Mouse (Mus musculus): ENCODE data around the gene Rad54l2. TPM values are rescaled to one million over a fixed set of nuclear protein-coding genes. Genes with fewer than 3 reads are reported as not detected.

Rad54l2 gene
- polyA plus RNA-seq, 1 experiment from 2014 or later, result 2.5 TPM

GRCm38 (mm10) chr9:106716729-106717128 lies 72.3 kb downstream of the Rad54l2 start:
- Histone ChIP-seq H3K4me1 (ENCODE audit: insufficient read depth, low read depth, low read length) (no peaks in the 10 kb centered on the region), H3K36me3 (ENCODE audit: insufficient read depth, low read length) (peaks cover 7% of the 10 kb centered on the region), H3K4me2 (replicated peaks; ENCODE audit: low read depth, low read length) (no peak overlapping the region), H3K9me3 (ENCODE audit: low read length) (no peaks in the 10 kb centered on the region), H3K27me3 (replicated peaks; ENCODE audit: insufficient read depth, low read length) (no peaks in the 10 kb centered on the region), H3K9ac (replicated peaks; ENCODE audit: low read depth) (no peak overlapping the region), H3K4me3 (ENCODE audit: low read depth, low read length) (no peak overlapping the region), H3K27ac (ENCODE audit: low read length) (no peak overlapping the region)
- DNase-seq (ENCODE audit: low spot score) (no peak), ATAC-seq (no peak)
- TF ChIP-seq EP300 (IDR thresholded peaks at IDR 0.05) (no peak), CTCF (IDR thresholded peaks at IDR 0.05) (no peak)
- 97% methylated on average over 4 of the region's 4 CpGs for WGBS

- H3K4me3 ChIP-seq (ENCODE audit: low read depth, low read length), result no peak overlapping the region
- TF ChIP-seq EP300 (IDR thresholded peaks at IDR 0.05), result no peak
- no peak for TF ChIP-seq CTCF (IDR thresholded peaks at IDR 0.05)
- no peak overlapping the region for H3K4me2 ChIP-seq (replicated peaks; ENCODE audit: low read depth, low read length)
- no peaks in the 10 kb centered on the region for H3K27me3 ChIP-seq (replicated peaks; ENCODE audit: insufficient read depth, low read length)
- H3K27ac ChIP-seq (ENCODE audit: low read length), result no peak overlapping the region
- DNase-seq (ENCODE audit: low spot score), result no peak
- H3K36me3 ChIP-seq (ENCODE audit: insufficient read depth, low read length), result peaks cover 7% of the 10 kb centered on the region
- H3K9me3 ChIP-seq (ENCODE audit: low read length), result no peaks in the 10 kb centered on the region
- no peaks in the 10 kb centered on the region for H3K4me1 ChIP-seq (ENCODE audit: insufficient read depth, low read depth, low read length)
- 87% methylated on average over 2 of the region's 2 CpGs for WGBS
- H3K9ac ChIP-seq (replicated peaks; ENCODE audit: low read depth), result no peak overlapping the region
- ATAC-seq, result no peak
Observed at GRCm38 (mm10) chr9:106716232-106716631, 72.8 kb downstream of the Rad54l2 start.

DNA sequence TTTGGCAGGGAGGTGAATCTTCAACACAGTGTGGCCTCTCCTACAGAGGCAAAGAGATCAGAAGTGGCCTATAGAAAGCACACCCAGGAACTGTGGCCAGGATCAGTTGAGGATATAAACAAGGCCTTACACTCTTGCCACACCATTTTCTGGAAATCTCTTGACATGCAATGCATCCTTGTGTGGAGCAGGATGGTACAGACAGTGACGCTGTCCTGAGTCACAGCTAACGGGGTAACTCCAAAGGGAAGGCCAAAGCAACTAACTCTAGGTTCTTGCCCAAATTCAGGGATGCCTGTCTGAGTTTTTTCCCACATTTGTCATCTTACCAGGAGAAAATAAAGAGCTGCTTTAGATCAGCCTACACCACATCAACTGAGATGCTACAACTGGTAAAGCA lies 76.5 kb downstream of the Rad54l2 start:
- H3K4me1 ChIP-seq (ENCODE audit: insufficient read depth, low read depth, low read length), result no peaks in the 10 kb centered on the region
- no peaks in the 10 kb centered on the region for H3K27me3 ChIP-seq (replicated peaks; ENCODE audit: insufficient read depth, low read length)
- DNase-seq (ENCODE audit: low spot score) (no peak), ATAC-seq (no peak)
- TF ChIP-seq EP300 (IDR thresholded peaks at IDR 0.05) (no peak), CTCF (IDR thresholded peaks at IDR 0.05) (no peak)
- H3K36me3 ChIP-seq (ENCODE audit: insufficient read depth, low read length), result peaks cover 19% of the 10 kb centered on the region; the same call in 1 of the 2 replicates
- no peak overlapping the region for H3K4me3 ChIP-seq (ENCODE audit: low read depth, low read length)
- H3K4me2 ChIP-seq (replicated peaks; ENCODE audit: low read depth, low read length), result no peak overlapping the region
- WGBS, result 94% methylated on average over 2 of the region's 2 CpGs
- no peak overlapping the region for H3K27ac ChIP-seq (ENCODE audit: low read length)
- H3K9me3 ChIP-seq (ENCODE audit: low read length), result no peaks in the 10 kb centered on the region
- no peak overlapping the region for H3K9ac ChIP-seq (replicated peaks; ENCODE audit: low read depth)

GRCm38 (mm10) chr9:106692973-106693481 lies 96.0 kb downstream of the Rad54l2 start:
- Histone ChIP-seq H3K9ac (replicated peaks; ENCODE audit: low read depth) (no peak overlapping the region), H3K27ac (ENCODE audit: low read length) (no peak overlapping the region), H3K4me3 (ENCODE audit: low read depth, low read length) (no peak overlapping the region), H3K36me3 (ENCODE audit: insufficient read depth, low read length) (peaks cover 12% of the 10 kb centered on the region), H3K4me2 (replicated peaks; ENCODE audit: low read depth, low read length) (no peak overlapping the region), H3K4me1 (ENCODE audit: insufficient read depth, low read depth, low read length) (no peaks in the 10 kb centered on the region), H3K27me3 (replicated peaks; ENCODE audit: insufficient read depth, low read length) (no peaks in the 10 kb centered on the region), H3K9me3 (ENCODE audit: low read length) (no peaks in the 10 kb centered on the region)
- ATAC-seq, result no peak
- WGBS, result 93% methylated on average over 11 of the region's 11 CpGs
- TF ChIP-seq CTCF (IDR thresholded peaks at IDR 0.05) (no peak), EP300 (IDR thresholded peaks at IDR 0.05) (no peak)
- no peak for DNase-seq (ENCODE audit: low spot score)

- ATAC-seq (no peak), DNase-seq (ENCODE audit: low spot score) (no peak)
- Histone ChIP-seq H3K9me3 (ENCODE audit: low read length) (no peaks in the 10 kb centered on the region), H3K4me3 (ENCODE audit: low read depth, low read length) (no peak overlapping the region), H3K27ac (ENCODE audit: low read length) (no peak overlapping the region), H3K36me3 (ENCODE audit: insufficient read depth, low read length) (peaks cover 9% of the 10 kb centered on the region), H3K4me2 (replicated peaks; ENCODE audit: low read depth, low read length) (no peak overlapping the region), H3K9ac (replicated peaks; ENCODE audit: low read depth) (no peak overlapping the region), H3K4me1 (ENCODE audit: insufficient read depth, low read depth, low read length) (peaks cover 7% of the 10 kb centered on the region; the same call in 1 of the 2 replicates), H3K27me3 (replicated peaks; ENCODE audit: insufficient read depth, low read length) (no peaks in the 10 kb centered on the region)
- TF ChIP-seq EP300 (IDR thresholded peaks at IDR 0.05) (no peak), CTCF (IDR thresholded peaks at IDR 0.05) (no peak)
- WGBS, result 76% methylated on average over 8 of the region's 8 CpGs
Observed at GRCm38 (mm10) chr9:106688834-106689233, 100.2 kb downstream of the Rad54l2 start.

- DNase-seq (ENCODE audit: low spot score), result peak; percentile 85
- no peak for TF ChIP-seq EP300 (IDR thresholded peaks at IDR 0.05)
- TF ChIP-seq CTCF (IDR thresholded peaks at IDR 0.05), result peak; percentile 89
- ATAC-seq, result peak; percentile 38
- no peak overlapping the region for H3K4me3 ChIP-seq (ENCODE audit: low read depth, low read length)
- no peak overlapping the region for H3K9ac ChIP-seq (replicated peaks; ENCODE audit: low read depth)
- H3K27me3 ChIP-seq (replicated peaks; ENCODE audit: insufficient read depth, low read length), result no peaks in the 10 kb centered on the region
- 18% methylated on average over 8 of the region's 8 CpGs for whole genome bisulfite sequencing
- H3K9me3 ChIP-seq (ENCODE audit: low read length), result no peaks in the 10 kb centered on the region
- peak overlapping the region; percentile 34 for H3K4me2 ChIP-seq (replicated peaks; ENCODE audit: low read depth, low read length)
- H3K36me3 ChIP-seq (ENCODE audit: insufficient read depth, low read length), result no peaks in the 10 kb centered on the region
- peaks cover 7% of the 10 kb centered on the region; the same call in 1 of the 2 replicates for H3K4me1 ChIP-seq (ENCODE audit: insufficient read depth, low read depth, low read length)
- H3K27ac ChIP-seq (ENCODE audit: low read length), result no peak overlapping the region
Observed at GRCm38 (mm10) chr9:106686983-106687650, 101.9 kb downstream of the Rad54l2 start.

Data from lung, postnatal 0 days (tissue).